Mouse (Mus musculus) midbrain, embryonic 16.5 days (tissue): Measurements from ENCODE around the gene Mnd1. TPM values are rescaled to one million over a fixed set of nuclear protein-coding genes. Genes with fewer than 3 reads are reported as not detected.

Source experiments
- ATAC-seq: fragments of 200-750 bp; cut with Nextera tagmentation; 2 replicates; pipeline ENCODE4 v1.8.0; 2017; ENCODE audit warnings: moderate TSS enrichment
- H3K27ac ChIP-seq: fragments of 300-500 bp; sonication (generic); 2 replicates; pipeline ENCODE4 v1.5.1; 2014; ENCODE audit warnings: mild to moderate bottlenecking, low read length, mixed read lengths
- H3K27me3 ChIP-seq: fragments of 300-500 bp; sonication (generic); 2 replicates; pipeline ENCODE4 v1.6.1; 2014; ENCODE audit warnings: low read depth, low read length, mixed read lengths; ENCODE audit not compliant: control insufficient read depth, insufficient read depth
- H3K36me3 ChIP-seq: fragments of 300-500 bp; sonication (generic); 2 replicates; pipeline ENCODE4 v1.6.1; 2014; ENCODE audit warnings: mild to moderate bottlenecking, low read length, moderate library complexity, mixed read lengths; ENCODE audit not compliant: control insufficient read depth, insufficient read depth
- H3K4me1 ChIP-seq: fragments of 300-500 bp; sonication (generic); 2 replicates; pipeline ENCODE4 v1.6.1; 2014; ENCODE audit warnings: mild to moderate bottlenecking, low read length, mixed read lengths; ENCODE audit not compliant: control insufficient read depth, insufficient read depth
- H3K4me2 ChIP-seq: fragments of 300-500 bp; sonication (generic); 2 replicates; pipeline ENCODE4 v1.6.1; 2014; ENCODE audit warnings: mild to moderate bottlenecking, low read length, mixed read lengths
- H3K4me3 ChIP-seq: fragments of 300-500 bp; sonication (generic); 2 replicates; pipeline ENCODE4 v1.5.1; 2014; ENCODE audit warnings: low read depth, mild to moderate bottlenecking, low read length, moderate library complexity, mixed read lengths
- H3K9ac ChIP-seq: fragments of 300-500 bp; sonication (generic); 2 replicates; pipeline ENCODE4 v1.6.1; 2014; ENCODE audit warnings: low read depth, low read length, mixed read lengths
- H3K9me3 ChIP-seq: fragments of 300-500 bp; sonication (generic); replicated peaks from 2 replicates; pipeline ENCODE4 v1.6.1; 2014; ENCODE audit warnings: mild to moderate bottlenecking, low read length, mixed read lengths; ENCODE audit not compliant: control insufficient read depth, poor library complexity, severe bottlenecking
- WGBS: fragments of 180-500 bp; shearing (Covaris S2); extraction: QIAGEN DNeasy Blood & Tissue Kit; methylation state at CpG from one replicate; pipeline ENCODE4 v1.1.7; 2014; 5-methylcytosine and 5-hydroxymethylcytosine counted together
- polyA plus RNA-seq: library from polyadenylated mRNA; unstranded; fragments of >200 nt; fragmentation: Nextera tagmentation; extraction: Ambion mirVana; gene quantifications from 2 replicates; pipeline ENCODE4 v1.2.1, GENCODE M21; 2015

Mnd1 gene
- 1.4 and 1.5 TPM in 2 replicates for polyA plus RNA-seq

DNA sequence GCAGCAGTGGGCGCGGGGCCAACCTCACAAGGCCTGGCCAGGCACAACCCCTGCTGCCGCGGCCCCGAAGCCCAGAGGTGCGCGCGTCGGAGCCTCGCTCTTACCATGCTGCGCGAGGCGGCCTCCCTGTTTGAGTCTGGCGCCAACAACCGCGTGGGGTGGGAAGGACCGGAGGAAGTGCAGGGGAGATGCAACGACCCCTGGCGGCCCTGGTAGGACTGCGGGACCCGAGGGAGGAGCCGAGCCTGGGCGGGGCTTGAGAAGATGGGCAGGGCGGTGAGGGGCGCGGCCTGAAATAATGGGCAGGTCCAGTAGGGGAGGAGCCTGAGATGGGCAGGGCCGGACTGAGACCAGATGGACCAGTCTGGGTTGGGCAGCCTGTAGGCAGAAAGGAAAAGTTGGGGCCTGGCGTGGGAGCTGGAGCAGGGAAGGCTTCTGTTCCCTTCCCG lies at the start of gene Mnd1:
Mnd1 (minus strand) TSS at position 229 of the 449 bp plus-strand sequence.
- Histone ChIP-seq H3K4me1 (0 out of 2 replicates have a peak, but pooled peaks cover 2% of the 10 kb centered on the region), H3K4me3 (peak within 1 kb of the TSS; percentile 56), H3K4me2 (peak within 1 kb of the TSS; percentile 98), H3K27me3 (no peaks in the 10 kb centered on the region), H3K9me3 (no peaks in the 10 kb centered on the region), H3K36me3 (peaks cover 8% of the 10 kb centered on the region), H3K27ac (no peak within 1 kb of the TSS), H3K9ac (peak within 1 kb of the TSS; percentile 62)
- 0% methylated on average over 29 of the region's 29 CpGs for WGBS
- ATAC-seq = peak; percentile 96

DNA sequence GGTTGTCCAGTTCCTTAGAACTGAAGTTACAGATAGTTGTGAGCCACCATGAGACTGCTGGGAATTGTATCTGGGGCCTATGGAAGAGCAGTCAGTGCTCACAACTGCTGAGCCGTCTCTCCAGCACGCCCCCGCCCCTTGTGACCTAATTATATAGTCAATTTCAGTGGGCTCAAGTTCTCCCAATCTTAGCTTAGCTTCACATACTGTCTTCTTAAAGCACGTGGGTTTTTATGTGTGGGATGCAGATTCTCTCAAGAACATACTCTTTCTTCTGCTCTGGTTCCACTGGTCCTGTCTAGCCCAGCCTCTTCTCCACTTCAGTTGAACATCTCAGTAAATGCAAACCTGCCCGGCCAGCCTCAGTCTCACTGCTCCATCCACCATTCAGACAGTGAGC lies 49.1 kb upstream of the Mnd1 start:
- Histone ChIP-seq H3K4me3 (no peak overlapping the region), H3K27ac (no peak overlapping the region), H3K4me1 (peaks cover 10% of the 10 kb centered on the region), H3K9me3 (no peaks in the 10 kb centered on the region), H3K36me3 (peaks cover 33% of the 10 kb centered on the region), H3K9ac (no peak overlapping the region), H3K27me3 (no peaks in the 10 kb centered on the region), H3K4me2 (no peak overlapping the region)
- no peak for ATAC-seq
- WGBS = 80% methylated on average over 5 of the region's 5 CpGs

DNA sequence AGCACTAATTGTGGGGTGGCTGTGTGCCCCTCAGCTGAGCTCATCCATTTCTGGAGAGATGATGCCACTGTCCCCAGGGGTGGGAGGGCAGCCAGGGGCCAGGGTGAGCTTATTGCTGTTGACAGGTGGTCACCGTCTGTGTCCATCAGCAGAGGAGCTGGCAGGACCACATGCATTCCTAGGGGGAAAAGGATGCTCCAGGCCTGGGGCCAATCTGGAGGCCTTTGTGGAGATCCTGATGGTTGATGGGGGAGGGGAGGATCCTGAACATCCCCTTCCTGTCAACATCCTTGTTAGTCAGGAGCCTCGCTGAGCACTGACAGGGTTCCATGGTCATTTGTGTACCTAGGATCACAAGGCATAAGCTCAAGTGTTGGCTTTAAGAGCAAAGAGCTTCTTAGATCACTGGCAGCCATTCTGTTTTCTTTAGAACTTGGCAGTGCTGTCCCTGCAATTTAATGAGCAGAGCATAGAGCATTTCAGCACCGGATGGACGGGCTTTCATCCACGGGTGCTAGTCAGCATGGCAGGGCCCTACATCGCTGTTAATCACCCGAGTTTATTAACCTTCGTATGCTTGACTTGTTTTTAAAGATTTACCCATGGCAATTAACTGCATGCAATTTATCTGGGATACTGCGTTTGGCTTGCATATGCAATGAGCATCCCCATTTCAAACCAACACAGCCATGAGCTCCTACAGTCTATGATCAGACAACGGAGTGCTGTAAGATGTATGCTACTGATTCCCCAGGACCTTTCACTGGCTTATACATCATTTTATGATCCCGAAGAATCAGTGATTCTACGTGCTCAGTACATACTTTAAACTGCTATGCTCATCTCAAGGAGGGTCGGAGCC lies 45.2 kb upstream of the Mnd1 start:
- peak overlapping the region; percentile 50; the same call in 1 of the 2 replicates for H3K27ac ChIP-seq
- no peak overlapping the region for H3K9ac ChIP-seq
- no peaks in the 10 kb centered on the region for H3K9me3 ChIP-seq
- 50% methylated on average over 13 of the region's 13 CpGs for WGBS
- peaks cover 10% of the 10 kb centered on the region for H3K4me1 ChIP-seq
- peaks cover 12% of the 10 kb centered on the region for H3K36me3 ChIP-seq
- H3K4me3 ChIP-seq = no peak overlapping the region
- peak; percentile 73 for ATAC-seq
- H3K27me3 ChIP-seq = no peaks in the 10 kb centered on the region
- no peak overlapping the region for H3K4me2 ChIP-seq

GRCm38 (mm10) chr3:84199516-84199915 lies 43.9 kb upstream of the Mnd1 start:
- Histone ChIP-seq H3K4me3 (no peak overlapping the region), H3K4me2 (no peak overlapping the region), H3K27ac (no peak overlapping the region), H3K4me1 (peaks cover 10% of the 10 kb centered on the region), H3K9me3 (no peaks in the 10 kb centered on the region), H3K27me3 (no peaks in the 10 kb centered on the region), H3K9ac (no peak overlapping the region), H3K36me3 (peaks cover 8% of the 10 kb centered on the region; the same call in 1 of the 2 replicates)
- ATAC-seq = no peak
- WGBS = 94% methylated on average over 9 of the region's 9 CpGs

DNA sequence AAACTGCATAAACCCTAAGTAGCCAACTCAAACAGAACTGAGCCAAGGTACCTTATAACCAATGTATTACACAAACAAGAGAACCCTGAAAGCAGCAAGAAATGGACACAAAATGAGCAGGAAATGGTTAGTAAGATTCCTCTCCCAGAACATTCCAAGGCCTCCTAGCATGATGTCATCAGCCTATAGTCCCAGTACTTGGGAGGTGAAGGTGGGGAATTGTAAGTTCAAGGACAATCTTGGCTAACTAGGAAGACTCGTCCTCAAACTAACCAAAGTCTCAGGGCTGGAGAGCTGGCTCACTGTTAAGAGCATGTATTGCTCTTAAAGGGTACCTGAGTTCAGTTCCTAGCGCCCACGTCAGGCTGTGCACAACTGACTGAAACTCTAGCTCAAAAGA lies 42.6 kb upstream of the Mnd1 start:
- Histone ChIP-seq H3K4me3 (no peak overlapping the region), H3K27ac (no peak overlapping the region), H3K27me3 (no peaks in the 10 kb centered on the region), H3K36me3 (peaks cover 5% of the 10 kb centered on the region; the same call in 1 of the 2 replicates), H3K4me1 (peaks cover 10% of the 10 kb centered on the region), H3K9me3 (no peaks in the 10 kb centered on the region), H3K9ac (no peak overlapping the region), H3K4me2 (no peak overlapping the region)
- ATAC-seq = no peak
- 95% methylated on average over 3 of the region's 3 CpGs for WGBS

DNA sequence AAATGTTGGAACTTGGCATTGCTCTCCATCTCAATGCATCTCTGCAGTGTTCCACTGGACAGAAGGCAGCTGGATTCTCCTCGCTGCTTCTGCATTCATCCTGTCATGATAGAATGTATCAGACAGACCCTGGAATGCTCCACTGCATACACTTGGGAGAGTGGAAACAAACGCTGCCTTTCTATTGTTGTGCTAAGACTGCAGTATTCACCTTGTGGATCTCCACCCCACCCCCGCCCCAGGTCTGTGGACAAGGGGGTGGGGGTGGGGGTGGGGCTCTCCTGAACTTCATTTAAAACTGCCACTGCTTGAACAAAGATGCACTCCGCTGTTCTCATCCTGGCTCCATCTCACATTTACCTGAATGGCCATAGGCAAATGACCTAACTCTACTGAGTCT lies 38.3 kb upstream of the Mnd1 start:
- Histone ChIP-seq H3K27ac (no peak overlapping the region), H3K4me3 (no peak overlapping the region), H3K4me1 (peaks cover 2% of the 10 kb centered on the region; the same call in 1 of the 2 replicates), H3K9me3 (no peaks in the 10 kb centered on the region), H3K4me2 (no peak overlapping the region), H3K27me3 (no peaks in the 10 kb centered on the region), H3K9ac (no peak overlapping the region), H3K36me3 (peaks cover 7% of the 10 kb centered on the region; the same call in 1 of the 2 replicates)
- ATAC-seq = no peak
- WGBS = 60% methylated on average over 4 of the region's 4 CpGs

DNA sequence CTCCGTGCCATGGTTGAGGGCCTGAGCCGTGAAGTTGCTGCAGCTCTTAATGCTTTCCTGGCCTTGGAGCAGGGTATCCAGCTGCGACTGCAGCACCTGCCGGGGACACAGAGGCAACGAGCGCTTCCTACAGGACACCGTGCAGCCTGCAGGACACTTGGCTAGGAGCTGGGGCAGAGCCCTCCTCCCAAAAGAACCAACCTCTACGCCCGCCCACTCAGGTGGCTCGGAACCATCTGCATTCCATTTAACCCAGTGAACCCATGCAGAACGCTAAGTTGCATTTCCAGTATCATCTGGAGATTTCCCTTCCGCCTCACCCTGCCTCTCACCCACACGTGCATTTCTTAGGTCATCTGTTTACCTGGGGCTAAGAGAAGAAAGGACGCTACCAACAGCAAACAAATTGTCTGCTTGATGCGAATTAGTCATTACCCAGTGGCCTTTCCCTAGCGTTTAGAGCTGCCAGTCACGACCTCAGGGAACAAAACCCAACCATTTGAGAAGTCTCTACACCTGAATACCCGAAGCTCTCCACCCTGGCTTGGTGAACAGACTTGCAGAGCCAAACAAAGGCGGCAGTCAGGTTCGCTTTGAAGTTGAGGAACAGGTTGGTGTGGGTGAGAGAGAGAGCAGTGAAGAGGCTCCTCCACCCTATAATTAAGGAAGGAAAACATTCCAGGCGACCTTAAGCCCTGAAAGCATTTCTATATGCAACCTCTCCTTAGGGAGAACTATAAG lies 35.7 kb upstream of the Mnd1 start:
- no peak for ATAC-seq
- H3K9ac ChIP-seq = no peak overlapping the region; the same call in 1 of the 2 replicates
- no peak overlapping the region for H3K4me3 ChIP-seq
- H3K4me1 ChIP-seq = peaks cover 2% of the 10 kb centered on the region; the same call in 1 of the 2 replicates
- peaks cover 7% of the 10 kb centered on the region; the same call in 1 of the 2 replicates for H3K36me3 ChIP-seq
- no peak overlapping the region for H3K27ac ChIP-seq
- H3K27me3 ChIP-seq = no peaks in the 10 kb centered on the region
- H3K4me2 ChIP-seq = no peak overlapping the region
- WGBS = 55% methylated on average over 21 of the region's 21 CpGs
- no peaks in the 10 kb centered on the region for H3K9me3 ChIP-seq

DNA sequence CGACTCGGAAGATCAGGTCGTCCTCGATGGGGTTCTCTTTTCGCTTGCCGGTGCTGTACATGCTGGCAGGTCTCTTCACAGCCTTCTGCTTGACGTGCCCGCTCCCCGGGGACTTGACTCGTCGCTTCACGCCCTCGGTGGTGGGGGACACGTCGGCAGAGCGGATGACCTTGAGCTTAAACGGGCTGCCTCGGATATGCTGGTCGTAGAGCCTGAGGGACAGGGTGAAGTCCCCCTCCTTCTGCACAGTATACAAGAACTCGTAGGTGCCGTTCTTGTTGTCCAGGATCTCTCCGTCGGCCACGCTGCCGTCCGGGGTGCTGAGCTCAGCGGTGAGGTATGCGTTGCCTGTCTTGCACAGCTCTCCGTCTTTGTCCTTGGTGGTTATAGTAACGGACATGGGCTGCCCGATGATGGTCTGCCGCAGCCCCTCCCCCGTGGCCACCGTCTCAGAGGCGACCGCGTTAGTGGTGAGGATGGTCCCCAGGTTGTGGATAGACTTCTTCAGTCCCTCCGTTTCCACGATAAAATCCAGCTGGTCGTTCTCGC lies 35.0 kb upstream of the Mnd1 start:
- WGBS = 16% methylated on average over 41 of the region's 41 CpGs
- Histone ChIP-seq H3K27ac (no peak overlapping the region), H3K4me1 (peaks cover 2% of the 10 kb centered on the region; the same call in 1 of the 2 replicates), H3K9me3 (no peaks in the 10 kb centered on the region), H3K4me3 (no peak overlapping the region), H3K36me3 (peaks cover 7% of the 10 kb centered on the region; the same call in 1 of the 2 replicates), H3K27me3 (no peaks in the 10 kb centered on the region), H3K9ac (no peak overlapping the region; the same call in 1 of the 2 replicates), H3K4me2 (peak overlapping the region; percentile 6; the same call in 1 of the 2 replicates)
- ATAC-seq = peak; percentile 26; the same call in 1 of the 2 replicates
